Mouse (Mus musculus): Measurements from ENCODE around the gene Trit1.

DNA sequence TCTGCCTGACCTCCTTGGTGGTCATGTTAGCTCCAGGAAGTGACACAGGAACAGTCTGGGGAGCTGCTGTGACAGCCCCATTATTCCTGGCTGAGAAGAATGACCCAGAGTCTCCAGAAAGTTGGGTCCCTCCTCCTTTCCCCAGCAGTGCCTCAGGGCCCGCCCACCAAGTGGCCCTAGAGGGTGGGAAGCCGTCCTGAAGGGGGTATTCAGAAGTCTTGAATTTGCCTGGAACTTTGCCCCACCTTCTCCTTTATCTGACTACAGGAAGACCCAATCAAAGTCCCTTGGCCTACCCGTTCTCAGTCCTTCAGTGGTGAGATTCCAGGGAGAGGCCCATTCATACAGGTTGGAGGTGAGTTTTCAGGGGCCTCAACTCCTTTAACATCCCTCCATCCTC is 34.5 kb upstream of the Trit1 start:
- TF ChIP-seq CTCF (conservative IDR thresholded peaks at IDR 0.05; ENCODE audit: low read length) (no peak), POU5F1 (IDR thresholded peaks at IDR 0.05; ENCODE audit: borderline replicate concordance, low read length) (no peak)

Data from E14TG2a.4 (cell line).